Mouse (Mus musculus): ENCODE results near the gene Farp1. TPM values are rescaled to one million over a fixed set of nuclear protein-coding genes. Genes with fewer than 3 reads are reported as not detected.

Farp1 gene
- total RNA-seq, 1 experiment: 8.6 TPM

DNA sequence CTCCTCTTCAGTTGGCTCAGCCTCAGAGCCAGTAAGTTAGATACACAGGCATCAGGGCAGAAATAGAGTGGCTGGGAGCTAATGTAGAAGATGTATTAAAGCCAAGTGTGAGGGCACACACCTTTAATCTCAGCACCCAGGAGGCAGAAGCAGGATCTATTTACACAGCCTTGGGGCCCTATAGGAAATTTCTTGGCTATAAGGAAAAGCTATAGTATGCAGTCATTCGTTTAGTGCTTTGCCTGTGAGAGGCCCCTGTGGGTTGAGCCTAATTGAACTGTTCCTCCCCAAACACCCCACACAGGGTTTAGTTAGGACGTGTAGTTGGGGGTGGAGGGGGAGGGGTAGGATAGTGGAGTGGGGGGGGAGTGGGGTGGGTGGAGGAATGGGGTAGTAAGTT is 87.9 kb downstream of the Farp1 start:
- H3K36me3 ChIP-seq (ENCODE audit: control insufficient read depth, insufficient read depth, low read length, poor library complexity, severe bottlenecking): no peaks in the 10 kb centered on the region
- no peak overlapping the region for H3K4me3 ChIP-seq (ENCODE audit: insufficient read depth in 1 of 2, low read depth in 1 of 2, low read length in 2 of 2, poor library complexity in 1 of 2, severe bottlenecking in 1 of 2)
- no peaks in the 10 kb centered on the region for H3K9me3 ChIP-seq (ENCODE audit: control insufficient read depth, insufficient read depth, low read depth, low read length)
- no peak overlapping the region for H3K9ac ChIP-seq (ENCODE audit: insufficient read depth, low read depth, low read length, poor library complexity, severe bottlenecking)
- in situ Hi-C loops (cut with MboI; ENCODE audit: low sequenced_read_pairs in 2 of 2, unreplicated experiment in 2 of 2): no loop called here
- H3K4me1 ChIP-seq (ENCODE audit: control insufficient read depth in 2 of 2, insufficient read depth in 2 of 2, low read length in 2 of 2, poor library complexity in 1 of 2): no peaks in the 10 kb centered on the region; a peak in 1 of 4 replicates
- no peak for TF ChIP-seq MAFK (IDR thresholded peaks at IDR 0.05; ENCODE audit: insufficient read depth, low read depth, low read length)
- TF ChIP-seq CHD2 (IDR thresholded peaks at IDR 0.05; ENCODE audit: low read depth, low read length): no peak
- TF ChIP-seq ZC3H11A (IDR thresholded peaks at IDR 0.05; ENCODE audit: borderline replicate concordance, low read depth, low read length): no peak
- no peak for TF ChIP-seq ZNF384 (IDR thresholded peaks at IDR 0.05; ENCODE audit: low read depth, low read length)
- TF ChIP-seq HCFC1 (IDR thresholded peaks at IDR 0.05; ENCODE audit: borderline replicate concordance, insufficient read depth, low read length): no peak
- DNase-seq (ENCODE audit: low read depth, low spot score): no peak
- no peak overlapping the region for H3K27ac ChIP-seq (ENCODE audit: insufficient read depth, low read depth, low read length, poor library complexity, severe bottlenecking)

DNA sequence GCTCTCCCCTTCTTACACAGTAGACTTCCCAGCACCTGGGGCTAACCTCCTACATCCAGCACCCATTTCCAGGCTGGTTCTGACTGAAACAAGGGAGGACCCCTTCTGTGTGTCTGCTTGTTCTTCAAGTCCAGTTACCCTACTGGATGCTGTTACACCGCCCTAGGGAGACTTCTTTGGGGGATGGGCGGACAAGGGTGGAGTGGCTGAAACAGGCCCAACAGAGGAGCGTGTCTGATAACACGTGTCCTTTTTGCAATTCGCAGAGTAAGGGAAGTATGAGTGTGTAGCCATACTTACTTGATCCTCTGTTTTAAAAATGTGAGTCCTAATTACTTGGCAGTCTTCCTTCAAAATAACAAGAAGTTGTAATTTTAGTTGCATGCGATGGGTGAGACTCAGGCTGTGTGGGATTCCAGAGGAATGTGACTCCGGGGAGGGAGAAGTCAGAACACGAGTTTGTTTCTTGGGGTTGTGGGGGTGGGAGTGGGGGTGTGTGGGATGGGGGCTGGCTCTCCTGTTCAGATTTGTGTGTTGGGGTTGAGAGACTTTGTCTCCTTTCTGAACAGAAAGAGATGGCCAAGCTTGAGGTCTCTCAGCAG is 89.5 kb downstream of the Farp1 start:
- H3K36me3 ChIP-seq (ENCODE audit: control insufficient read depth, insufficient read depth, low read length, poor library complexity, severe bottlenecking): no peaks in the 10 kb centered on the region
- DNase-seq (ENCODE audit: low read depth, low spot score): no peak
- no peak for TF ChIP-seq MAFK (IDR thresholded peaks at IDR 0.05; ENCODE audit: insufficient read depth, low read depth, low read length)
- TF ChIP-seq CHD2 (IDR thresholded peaks at IDR 0.05; ENCODE audit: low read depth, low read length): no peak
- no peak for TF ChIP-seq ZC3H11A (IDR thresholded peaks at IDR 0.05; ENCODE audit: borderline replicate concordance, low read depth, low read length)
- TF ChIP-seq HCFC1 (IDR thresholded peaks at IDR 0.05; ENCODE audit: borderline replicate concordance, insufficient read depth, low read length): no peak
- no peak for TF ChIP-seq ZNF384 (IDR thresholded peaks at IDR 0.05; ENCODE audit: low read depth, low read length)
- H3K9me3 ChIP-seq (ENCODE audit: control insufficient read depth, insufficient read depth, low read depth, low read length): no peaks in the 10 kb centered on the region
- no peak overlapping the region for H3K4me3 ChIP-seq (ENCODE audit: insufficient read depth in 1 of 2, low read depth in 1 of 2, low read length in 2 of 2, poor library complexity in 1 of 2, severe bottlenecking in 1 of 2)
- no peaks in the 10 kb centered on the region; a peak in 1 of 4 replicates for H3K4me1 ChIP-seq (ENCODE audit: control insufficient read depth in 2 of 2, insufficient read depth in 2 of 2, low read length in 2 of 2, poor library complexity in 1 of 2)
- H3K27ac ChIP-seq (ENCODE audit: insufficient read depth, low read depth, low read length, poor library complexity, severe bottlenecking): no peak overlapping the region
- H3K9ac ChIP-seq (ENCODE audit: insufficient read depth, low read depth, low read length, poor library complexity, severe bottlenecking): no peak overlapping the region
- in situ Hi-C loops (cut with MboI; ENCODE audit: low sequenced_read_pairs in 2 of 2, unreplicated experiment in 2 of 2): no loop called here

DNA sequence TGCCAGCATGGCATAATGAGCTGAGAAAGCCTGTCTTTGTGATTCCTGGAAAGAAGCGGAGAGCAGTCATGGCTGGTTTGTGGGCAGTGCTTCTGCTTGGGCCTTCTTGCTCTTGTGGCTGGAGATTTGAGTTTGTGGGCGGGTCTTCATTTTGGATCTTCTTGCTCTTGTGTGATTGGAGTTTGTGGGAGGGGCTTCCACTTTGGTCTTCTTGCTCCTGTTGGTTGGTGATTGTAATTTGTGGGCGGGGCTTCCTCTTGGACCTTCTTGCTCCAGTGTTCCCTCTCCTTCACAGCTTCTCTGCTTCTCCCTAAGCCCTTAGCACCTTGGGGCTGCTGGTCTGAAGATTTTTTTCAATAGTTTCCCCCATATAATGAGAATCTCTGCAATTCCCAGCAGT is 90.7 kb downstream of the Farp1 start:
- H3K9me3 ChIP-seq (ENCODE audit: control insufficient read depth, insufficient read depth, low read depth, low read length): no peaks in the 10 kb centered on the region
- H3K4me3 ChIP-seq (ENCODE audit: insufficient read depth in 1 of 2, low read depth in 1 of 2, low read length in 2 of 2, poor library complexity in 1 of 2, severe bottlenecking in 1 of 2): no peak overlapping the region
- DNase-seq (ENCODE audit: low read depth, low spot score): peak; percentile 51
- H3K9ac ChIP-seq (ENCODE audit: insufficient read depth, low read depth, low read length, poor library complexity, severe bottlenecking): no peak overlapping the region
- no peak overlapping the region for H3K27ac ChIP-seq (ENCODE audit: insufficient read depth, low read depth, low read length, poor library complexity, severe bottlenecking)
- TF ChIP-seq ZNF384 (IDR thresholded peaks at IDR 0.05; ENCODE audit: low read depth, low read length) (no peak), HCFC1 (IDR thresholded peaks at IDR 0.05; ENCODE audit: borderline replicate concordance, insufficient read depth, low read length) (no peak), CHD2 (IDR thresholded peaks at IDR 0.05; ENCODE audit: low read depth, low read length) (no peak), ZC3H11A (IDR thresholded peaks at IDR 0.05; ENCODE audit: borderline replicate concordance, low read depth, low read length) (no peak), MAFK (IDR thresholded peaks at IDR 0.05; ENCODE audit: insufficient read depth, low read depth, low read length) (no peak)
- H3K36me3 ChIP-seq (ENCODE audit: control insufficient read depth, insufficient read depth, low read length, poor library complexity, severe bottlenecking): no peaks in the 10 kb centered on the region
- no peaks in the 10 kb centered on the region; a peak in 1 of 4 replicates for H3K4me1 ChIP-seq (ENCODE audit: control insufficient read depth in 2 of 2, insufficient read depth in 2 of 2, low read length in 2 of 2, poor library complexity in 1 of 2)
- in situ Hi-C loops (cut with MboI; ENCODE audit: low sequenced_read_pairs in 2 of 2, unreplicated experiment in 2 of 2): no loop called here

DNA sequence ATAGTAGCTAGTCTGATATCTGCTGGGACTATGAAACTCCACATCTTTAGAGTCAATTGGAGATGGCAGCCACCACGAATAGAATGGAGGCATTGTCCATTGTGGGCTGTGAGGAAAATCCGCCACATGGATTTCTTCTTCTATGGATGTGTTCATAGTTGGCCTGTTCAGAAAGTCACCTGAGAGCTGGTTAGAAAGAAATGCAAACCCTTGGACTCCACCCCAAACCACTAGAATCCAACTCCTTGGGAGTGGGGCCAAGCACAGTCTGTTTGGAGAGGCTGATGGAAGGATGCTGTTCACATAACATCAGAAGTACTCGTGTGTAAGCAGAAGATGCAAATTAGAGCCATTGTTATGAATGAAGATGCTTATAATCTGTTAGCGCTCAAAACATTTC is 91.3 kb downstream of the Farp1 start:
- no peak overlapping the region for H3K9ac ChIP-seq (ENCODE audit: insufficient read depth, low read depth, low read length, poor library complexity, severe bottlenecking)
- TF ChIP-seq CHD2 (IDR thresholded peaks at IDR 0.05; ENCODE audit: low read depth, low read length) (no peak), HCFC1 (IDR thresholded peaks at IDR 0.05; ENCODE audit: borderline replicate concordance, insufficient read depth, low read length) (no peak), MAFK (IDR thresholded peaks at IDR 0.05; ENCODE audit: insufficient read depth, low read depth, low read length) (no peak), ZNF384 (IDR thresholded peaks at IDR 0.05; ENCODE audit: low read depth, low read length) (no peak), ZC3H11A (IDR thresholded peaks at IDR 0.05; ENCODE audit: borderline replicate concordance, low read depth, low read length) (no peak)
- in situ Hi-C loops (cut with MboI; ENCODE audit: low sequenced_read_pairs in 2 of 2, unreplicated experiment in 2 of 2): no loop called here
- no peak for DNase-seq (ENCODE audit: low read depth, low spot score)
- no peak overlapping the region for H3K27ac ChIP-seq (ENCODE audit: insufficient read depth, low read depth, low read length, poor library complexity, severe bottlenecking)
- H3K4me1 ChIP-seq (ENCODE audit: control insufficient read depth in 2 of 2, insufficient read depth in 2 of 2, low read length in 2 of 2, poor library complexity in 1 of 2): no peaks in the 10 kb centered on the region; a peak in 1 of 4 replicates
- H3K4me3 ChIP-seq (ENCODE audit: insufficient read depth in 1 of 2, low read depth in 1 of 2, low read length in 2 of 2, poor library complexity in 1 of 2, severe bottlenecking in 1 of 2): no peak overlapping the region
- H3K9me3 ChIP-seq (ENCODE audit: control insufficient read depth, insufficient read depth, low read depth, low read length): no peaks in the 10 kb centered on the region
- no peaks in the 10 kb centered on the region for H3K36me3 ChIP-seq (ENCODE audit: control insufficient read depth, insufficient read depth, low read length, poor library complexity, severe bottlenecking)

Measured in ES-E14 (cell line).